Mouse (Mus musculus) C2C12 (cell line): ENCODE results near the gene Gtf2f1.

Source experiments
- CEBPB ChIP-seq: IDR thresholded peaks from one replicate; pipeline ENCODE4 v1.6.1; 2011; ENCODE audit warnings: low read depth, mild to moderate bottlenecking, control low read depth, moderate library complexity
- CTCF ChIP-seq: IDR thresholded peaks from one replicate; pipeline ENCODE4 v1.5.1; 2011; ENCODE audit not compliant: control insufficient read depth, insufficient read depth, insufficient read length
- FOSL1 ChIP-seq: IDR thresholded peaks from one replicate; pipeline ENCODE4 v1.8.0; 2011; ENCODE audit warnings: mild to moderate bottlenecking, low read length; ENCODE audit not compliant: poor library complexity, insufficient read depth, severe bottlenecking
- MAX ChIP-seq: IDR thresholded peaks from one replicate; pipeline ENCODE4 v1.6.1; 2011; ENCODE audit warnings: mild to moderate bottlenecking, control low read depth
- MYOD1 ChIP-seq: IDR thresholded peaks from one replicate; pipeline ENCODE4 v1.6.1; 2011; ENCODE audit warnings: low read depth; ENCODE audit not compliant: control insufficient read depth, insufficient read length
- MYOG ChIP-seq: IDR thresholded peaks from one replicate; pipeline ENCODE4 v1.6.1; 2011; ENCODE audit not compliant: control insufficient read depth, insufficient read length; ENCODE audit errors: extremely low read depth
- USF1 ChIP-seq: IDR thresholded peaks from one replicate; pipeline ENCODE4 v1.6.1; 2011; ENCODE audit warnings: low read depth, mild to moderate bottlenecking, control low read depth, moderate library complexity

- no peak for TF ChIP-seq MAX
- TF ChIP-seq CTCF, result no peak
- no peak for TF ChIP-seq MYOG
- no peak for TF ChIP-seq FOSL1
- no peak for TF ChIP-seq MYOD1
- no peak for TF ChIP-seq CEBPB
- no peak for TF ChIP-seq USF1
Measured at GRCm38 (mm10) chr17:57059486-57059977, 48.4 kb upstream of the Gtf2f1 start, which contains the start of gene Slc25a23.
